Mouse (Mus musculus) T-cell, adult 2 months (primary cell): ENCODE measurements at regions not wholly inside any gene's neighbourhood (a gene's known extent, or its start where the extent isn't known, plus 50 kb on each side); places are given as distances from the start of the nearest gene placed in this dataset.

Experiments used
- DNase-seq: peaks from one replicate; pipeline ENCODE4 v3.0.0; 2022; ENCODE audit warnings: low spot score

- no peak for DNase-seq
Observed at GRCm38 (mm10) chr6:112119180-112119579, 154.4 kb upstream of the Lmcd1 start.

- no peak for DNase-seq
Observed at GRCm38 (mm10) chr6:112133522-112133921, 140.0 kb upstream of the Lmcd1 start.

GRCm38 (mm10) chr6:112152535-112153364 is 120.8 kb upstream of the Lmcd1 start:
- DNase-seq = no peak

GRCm38 (mm10) chr6:112167487-112167886 is 106.1 kb upstream of the Lmcd1 start:
- DNase-seq = no peak

- DNase-seq = no peak
Observed at GRCm38 (mm10) chr6:112176344-112176743, 97.2 kb upstream of the Lmcd1 start.

- DNase-seq = no peak
Observed at GRCm38 (mm10) chr6:112187636-112188035, 85.9 kb upstream of the Lmcd1 start.

- DNase-seq = no peak
Observed at GRCm38 (mm10) chr6:112191032-112191431, 82.5 kb upstream of the Lmcd1 start.

GRCm38 (mm10) chr6:112197445-112197844 is 76.1 kb upstream of the Lmcd1 start:
- peak; percentile 76 for DNase-seq

- no peak for DNase-seq
Observed at GRCm38 (mm10) chr6:112199241-112199640, 74.3 kb upstream of the Lmcd1 start.

GRCm38 (mm10) chr6:112202120-112202519 is 71.4 kb upstream of the Lmcd1 start:
- no peak for DNase-seq

- no peak for DNase-seq
Observed at GRCm38 (mm10) chr6:112203321-112203720, 70.2 kb upstream of the Lmcd1 start.

- no peak for DNase-seq
Observed at GRCm38 (mm10) chr6:112204956-112205355, 68.6 kb upstream of the Lmcd1 start.

- DNase-seq = no peak
Observed at GRCm38 (mm10) chr6:112205420-112205995, 68.0 kb upstream of the Lmcd1 start.

- peak; percentile 14 for DNase-seq
Observed at GRCm38 (mm10) chr6:112207229-112207628, 66.3 kb upstream of the Lmcd1 start.

- DNase-seq = no peak
Observed at GRCm38 (mm10) chr6:112210238-112210950, 63.2 kb upstream of the Lmcd1 start.

- DNase-seq = no peak
Observed at GRCm38 (mm10) chr6:112216868-112217267, 56.7 kb upstream of the Lmcd1 start.

GRCm38 (mm10) chr6:112218248-112218647 is 55.3 kb upstream of the Lmcd1 start:
- DNase-seq = no peak

GRCm38 (mm10) chr6:112219641-112220040 is 53.9 kb upstream of the Lmcd1 start:
- DNase-seq = no peak

GRCm38 (mm10) chr6:112220149-112220548 is 53.4 kb upstream of the Lmcd1 start:
- DNase-seq = no peak

GRCm38 (mm10) chr6:112221373-112221772 is 52.2 kb upstream of the Lmcd1 start:
- DNase-seq = no peak

- no peak for DNase-seq
Observed at GRCm38 (mm10) chr6:112223325-112223724, 50.2 kb upstream of the Lmcd1 start.
